Mouse (Mus musculus) bone marrow macrophage, adult 2 months (primary cell): ENCODE measurements around the gene Reps1.

Experiments used
- CTCF ChIP-seq: IDR thresholded peaks from 2 replicates; pipeline ENCODE4 v1.5.1; 2012; ENCODE audit warnings: low read depth, mild to moderate bottlenecking, low read length, moderate library complexity
- POLR2A ChIP-seq: IDR thresholded peaks from 2 replicates; pipeline ENCODE4 v1.6.1; 2012; ENCODE audit warnings: mild to moderate bottlenecking, low read depth, low read length, borderline replicate concordance

DNA sequence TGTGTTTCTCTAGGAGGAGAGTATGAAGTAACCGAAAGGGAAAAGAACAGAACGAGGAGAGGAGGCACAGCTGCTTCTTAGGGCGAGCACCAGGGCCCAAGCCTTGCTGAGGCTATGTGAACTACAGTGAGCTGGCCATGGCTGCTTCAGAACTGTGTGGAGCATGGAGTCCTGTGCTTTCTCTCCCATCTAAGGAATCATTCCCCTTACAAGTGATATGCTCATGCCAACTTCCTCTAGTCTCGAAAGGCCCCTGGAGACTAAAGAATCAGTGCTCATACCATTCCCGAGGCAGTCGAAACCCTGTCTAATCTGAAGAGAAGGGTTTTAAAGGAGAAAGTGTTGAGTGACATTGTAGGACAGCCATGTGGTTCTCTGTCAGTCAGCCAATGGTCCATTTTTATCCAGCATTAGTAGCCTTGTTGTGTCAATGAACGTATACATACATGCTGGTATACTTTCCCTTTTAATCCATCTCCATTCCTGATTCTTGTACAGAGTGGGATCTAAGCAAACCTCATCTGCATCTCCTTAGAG is 106.8 kb downstream of the Reps1 start:
- TF ChIP-seq CTCF, result no peak
- no peak for TF ChIP-seq POLR2A
